Mouse (Mus musculus) small intestine, adult 2 months (tissue): Measurements from ENCODE around the gene 1700021F05Rik.

Experiments
- CTCF ChIP-seq: fragments of 200-500 bp; IDR thresholded peaks from 2 replicates; pipeline ENCODE4 v1.5.1; 2012; ENCODE audit warnings: low read depth, mild to moderate bottlenecking, control low read depth, inconsistent platforms, low read length, moderate library complexity, mixed read lengths; ENCODE audit not compliant: insufficient replicate concordance, insufficient read length; ENCODE audit errors: extremely low read depth
- POLR2A ChIP-seq: fragments of 200-500 bp; IDR thresholded peaks from 2 replicates; pipeline ENCODE4 v1.6.1; 2012; ENCODE audit warnings: low read depth, mild to moderate bottlenecking, control low read depth, inconsistent platforms, low read length, moderate library complexity

DNA sequence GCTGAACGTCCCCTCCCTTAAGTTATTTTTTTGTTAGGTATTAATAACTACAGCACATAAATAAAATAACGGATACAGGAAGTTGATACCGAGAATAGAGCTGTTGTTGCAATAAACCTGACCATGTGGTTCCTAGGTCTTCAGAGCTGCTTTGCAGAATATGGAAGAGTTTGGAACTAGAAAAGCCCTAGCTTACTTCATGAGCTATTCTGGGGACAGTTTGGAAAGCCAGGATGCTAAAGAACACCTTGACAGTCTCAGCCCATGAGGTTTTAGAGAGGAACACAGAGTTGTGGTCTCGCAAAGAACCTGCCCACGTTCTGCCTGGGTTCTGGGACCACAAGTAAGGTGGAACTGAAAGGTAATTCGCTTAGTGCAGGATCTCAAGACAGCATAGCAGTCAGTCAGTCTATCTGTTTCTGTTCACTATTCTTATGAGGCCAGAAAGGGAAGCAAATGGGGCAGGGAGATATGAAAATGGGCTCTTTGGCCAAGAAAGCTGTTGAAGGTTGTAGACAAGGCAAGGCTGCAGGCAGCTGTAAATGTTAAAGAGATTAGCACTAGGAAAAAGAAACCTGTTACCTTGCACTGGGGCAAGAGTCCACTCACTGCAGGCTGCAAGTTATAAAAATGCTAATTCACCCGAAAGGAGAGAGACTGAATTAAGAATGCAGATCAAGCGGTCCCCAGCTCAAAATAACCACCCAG, 47.8 kb upstream of the 1700021F05Rik start:
- TF ChIP-seq POLR2A: no peak
- no peak for TF ChIP-seq CTCF
